Mouse (Mus musculus): ENCODE data around the gene 2310034G01Rik. TPM values are rescaled to one million over a fixed set of nuclear protein-coding genes. Genes with fewer than 3 reads are reported as not detected.

2310034G01Rik gene
- polyA plus RNA-seq, 1 experiment from 2014 or later: 1.8 TPM

DNA sequence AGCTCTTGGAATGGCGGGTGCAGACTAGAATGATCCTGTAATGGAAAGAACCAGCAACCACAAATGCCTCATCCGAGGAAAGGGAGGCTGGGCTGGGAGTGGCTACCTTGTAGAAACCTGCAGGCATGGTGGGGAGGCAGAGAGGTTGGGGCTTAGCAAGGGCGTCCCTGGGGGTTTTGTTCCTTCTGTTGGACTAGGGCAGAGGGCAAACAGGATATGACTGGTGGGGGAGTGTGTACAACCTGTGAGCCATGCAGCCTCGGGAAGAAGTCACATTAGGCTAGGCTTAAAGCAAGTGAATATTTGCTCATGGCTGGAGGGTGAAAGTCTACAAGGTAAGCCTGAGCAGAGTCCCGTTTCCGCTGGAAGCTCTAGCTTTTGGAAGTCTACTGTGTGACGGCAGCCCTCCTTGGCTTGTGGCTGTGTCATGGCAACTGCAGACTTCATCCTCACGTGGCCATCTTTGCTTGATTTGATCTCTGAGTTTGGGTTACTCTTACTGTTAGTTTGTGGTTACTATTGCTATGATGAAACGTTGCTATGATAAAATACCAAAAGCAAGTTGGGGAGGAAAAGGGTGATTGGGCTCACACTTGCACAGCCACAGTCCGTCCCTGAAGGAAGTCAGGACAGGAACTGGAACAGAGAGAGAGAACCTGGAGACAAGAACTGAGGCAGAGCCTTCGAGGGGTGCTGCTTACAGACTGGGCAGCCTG, 13.3 kb upstream of the 2310034G01Rik start:
- Histone ChIP-seq H3K36me3 (ENCODE audit: control insufficient read depth, insufficient read depth, low read length) (no peaks in the 10 kb centered on the region), H3K4me3 (replicated peaks; ENCODE audit: low read length) (no peak overlapping the region), H3K4me1 (ENCODE audit: control insufficient read depth, insufficient read depth, low read length) (no peaks in the 10 kb centered on the region), H3K9ac (ENCODE audit: low read length) (no peak overlapping the region), H3K9me3 (replicated peaks; ENCODE audit: control insufficient read depth, low read length) (no peaks in the 10 kb centered on the region), H3K4me2 (ENCODE audit: low read depth, low read length) (no peak overlapping the region), H3K27me3 (ENCODE audit: control insufficient read depth, insufficient read depth, low read length) (no peaks in the 10 kb centered on the region), H3K27ac (ENCODE audit: low read length) (no peak overlapping the region)
- 70% methylated on average over 11 of the region's 11 CpGs for WGBS
- ATAC-seq (ENCODE audit: insufficient read depth, low FRiP score): no peak

DNA sequence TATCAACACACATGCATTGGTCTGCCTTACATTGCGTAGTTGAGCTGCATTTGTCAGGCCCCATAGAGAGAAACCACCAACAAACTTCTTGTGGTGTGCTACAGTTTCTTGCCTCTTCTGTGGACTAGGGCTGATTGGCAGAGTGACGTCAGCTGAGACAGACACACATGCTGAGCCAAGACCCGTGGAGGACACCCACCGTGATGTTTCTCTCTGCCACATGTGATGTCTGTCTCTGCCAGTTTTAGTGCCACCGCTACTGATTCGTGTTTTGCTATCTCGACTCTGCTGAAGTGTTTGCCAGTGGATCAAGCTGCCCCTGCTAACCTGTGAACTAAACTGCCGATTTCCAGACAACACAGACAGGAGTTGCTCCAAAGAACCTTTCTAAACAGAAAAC, 12.0 kb upstream of the 2310034G01Rik start:
- Histone ChIP-seq H3K27me3 (ENCODE audit: control insufficient read depth, insufficient read depth, low read length) (no peaks in the 10 kb centered on the region), H3K9me3 (replicated peaks; ENCODE audit: control insufficient read depth, low read length) (no peaks in the 10 kb centered on the region), H3K4me3 (replicated peaks; ENCODE audit: low read length) (no peak overlapping the region), H3K4me1 (ENCODE audit: control insufficient read depth, insufficient read depth, low read length) (no peaks in the 10 kb centered on the region), H3K36me3 (ENCODE audit: control insufficient read depth, insufficient read depth, low read length) (no peaks in the 10 kb centered on the region), H3K27ac (ENCODE audit: low read length) (no peak overlapping the region), H3K9ac (ENCODE audit: low read length) (no peak overlapping the region), H3K4me2 (ENCODE audit: low read depth, low read length) (no peak overlapping the region)
- 85% methylated on average over 8 of the region's 8 CpGs for WGBS
- no peak for ATAC-seq (ENCODE audit: insufficient read depth, low FRiP score)

DNA sequence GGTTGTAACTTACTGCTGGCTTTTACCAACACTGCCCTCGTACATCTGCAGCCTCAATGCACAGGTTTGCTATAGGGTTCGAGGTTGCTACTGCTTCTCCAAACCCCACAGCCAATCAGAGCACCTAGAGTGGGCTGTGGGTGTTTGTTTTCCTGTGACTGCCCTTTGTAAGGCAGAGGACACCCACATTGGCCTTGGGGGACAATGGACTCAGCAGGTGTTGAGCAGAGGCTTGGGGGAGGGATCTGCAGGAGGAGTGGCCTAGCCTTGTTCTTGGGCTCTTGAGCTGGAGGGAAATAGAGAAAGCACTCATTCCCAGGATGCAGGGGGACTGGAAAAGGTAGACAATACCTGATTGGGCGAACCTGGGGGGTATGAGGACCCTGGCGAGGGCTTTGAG, 8.3 kb upstream of the 2310034G01Rik start:
- peak overlapping the region; percentile 53; the same call in 1 of the 2 replicates for H3K4me3 ChIP-seq (replicated peaks; ENCODE audit: low read length)
- WGBS: 61% methylated on average over 4 of the region's 4 CpGs

DNA sequence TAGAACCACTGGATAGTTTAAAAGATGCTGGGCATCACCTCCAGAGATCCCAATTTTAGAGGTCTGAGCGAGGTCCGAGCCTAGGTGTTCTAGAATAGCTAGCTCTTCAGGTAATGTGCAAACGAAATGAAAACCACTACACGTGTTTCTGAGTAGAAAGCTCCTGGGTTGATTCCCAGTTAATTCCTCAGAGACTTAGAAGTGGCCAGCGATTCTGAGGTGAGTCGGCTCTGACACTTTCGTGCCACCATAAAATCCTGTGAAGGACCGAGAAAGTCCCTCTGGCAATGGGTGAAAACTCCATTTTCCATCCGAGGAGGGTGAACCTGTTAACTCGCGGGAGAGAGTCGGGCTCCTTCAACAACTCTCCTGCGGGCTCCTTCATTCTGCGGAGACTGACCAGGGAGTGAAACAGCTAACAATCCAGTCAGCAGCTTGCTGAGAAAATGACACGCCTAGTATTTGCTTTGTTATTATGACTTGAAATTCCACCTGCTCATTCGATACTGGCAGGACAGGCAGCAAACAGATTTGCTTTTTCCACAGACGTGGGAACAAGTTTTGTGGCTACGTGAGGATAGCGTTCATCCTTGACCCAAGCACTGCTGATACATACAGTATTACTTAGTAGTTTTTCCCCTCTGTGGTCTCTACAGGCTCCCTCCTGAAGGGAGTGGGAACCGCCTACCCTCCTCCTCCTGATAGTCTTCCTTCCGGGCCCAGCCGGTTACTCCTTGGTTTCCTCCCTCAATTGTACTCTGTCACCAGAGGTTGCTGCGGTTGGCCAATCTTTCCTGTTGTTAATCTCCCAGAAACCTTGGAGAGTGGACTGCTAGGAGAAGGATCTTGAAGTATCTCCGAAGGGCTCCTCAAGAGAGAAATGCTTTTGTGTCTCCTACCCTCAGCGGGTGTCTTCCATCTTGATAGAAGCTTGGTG, 7.5 kb upstream of the 2310034G01Rik start:
- Histone ChIP-seq H3K4me2 (ENCODE audit: low read depth, low read length) (peak overlapping the region; percentile 70), H3K4me1 (ENCODE audit: control insufficient read depth, insufficient read depth, low read length) (no peaks in the 10 kb centered on the region), H3K27me3 (ENCODE audit: control insufficient read depth, insufficient read depth, low read length) (no peaks in the 10 kb centered on the region), H3K4me3 (replicated peaks; ENCODE audit: low read length) (peak overlapping the region; percentile 53), H3K9ac (ENCODE audit: low read length) (peak overlapping the region; percentile 72), H3K27ac (ENCODE audit: low read length) (peak overlapping the region; percentile 84), H3K9me3 (replicated peaks; ENCODE audit: control insufficient read depth, low read length) (no peaks in the 10 kb centered on the region), H3K36me3 (ENCODE audit: control insufficient read depth, insufficient read depth, low read length) (no peaks in the 10 kb centered on the region)
- ATAC-seq (ENCODE audit: insufficient read depth, low FRiP score): peak; percentile 61; the same call in 1 of the 2 replicates
- WGBS: 17% methylated on average over 25 of the region's 25 CpGs

More for the DNA sequence above, 8.3 kb upstream of the 2310034G01Rik start:
- no peaks in the 10 kb centered on the region for H3K27me3 ChIP-seq (ENCODE audit: control insufficient read depth, insufficient read depth, low read length)
- no peak for ATAC-seq (ENCODE audit: insufficient read depth, low FRiP score)
- H3K9ac ChIP-seq (ENCODE audit: low read length): peak overlapping the region; percentile 9; the same call in 1 of the 2 replicates
- H3K4me2 ChIP-seq (ENCODE audit: low read depth, low read length): peak overlapping the region; percentile 70
- no peaks in the 10 kb centered on the region for H3K9me3 ChIP-seq (replicated peaks; ENCODE audit: control insufficient read depth, low read length)
- H3K27ac ChIP-seq (ENCODE audit: low read length): peak overlapping the region; percentile 84
- H3K4me1 ChIP-seq (ENCODE audit: control insufficient read depth, insufficient read depth, low read length): no peaks in the 10 kb centered on the region
- no peaks in the 10 kb centered on the region for H3K36me3 ChIP-seq (ENCODE audit: control insufficient read depth, insufficient read depth, low read length)

DNA sequence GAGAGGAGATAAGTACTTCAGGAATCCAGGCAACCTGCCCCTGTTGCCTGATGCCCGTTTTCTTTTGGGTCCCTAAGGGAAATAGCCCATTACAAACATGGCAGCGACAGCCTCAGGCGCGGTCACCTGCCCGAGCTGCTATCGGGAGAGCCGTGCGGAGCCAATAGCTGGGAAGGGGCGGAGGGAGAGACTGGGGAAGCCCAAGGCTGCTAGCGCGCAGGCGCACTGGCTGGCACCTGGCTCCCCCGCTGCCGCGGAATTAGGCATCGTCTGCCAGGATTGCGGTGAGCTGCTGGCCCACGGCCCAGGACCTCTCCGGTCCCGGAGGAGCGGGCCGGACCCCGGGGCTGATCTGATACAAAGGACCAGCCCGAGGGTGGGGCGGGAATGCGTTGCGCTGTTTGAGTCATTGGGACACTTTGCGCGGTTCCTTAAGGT, 6.6 kb upstream of the 2310034G01Rik start:
- no peaks in the 10 kb centered on the region for H3K4me1 ChIP-seq (ENCODE audit: control insufficient read depth, insufficient read depth, low read length)
- H3K9me3 ChIP-seq (replicated peaks; ENCODE audit: control insufficient read depth, low read length): no peaks in the 10 kb centered on the region
- under 1% methylated on average over 29 of the region's 29 CpGs for WGBS
- H3K27ac ChIP-seq (ENCODE audit: low read length): peak overlapping the region; percentile 84
- no peaks in the 10 kb centered on the region for H3K36me3 ChIP-seq (ENCODE audit: control insufficient read depth, insufficient read depth, low read length)
- ATAC-seq (ENCODE audit: insufficient read depth, low FRiP score): peak; percentile 88
- H3K9ac ChIP-seq (ENCODE audit: low read length): peak overlapping the region; percentile 72
- H3K4me3 ChIP-seq (replicated peaks; ENCODE audit: low read length): peak overlapping the region; percentile 53
- H3K27me3 ChIP-seq (ENCODE audit: control insufficient read depth, insufficient read depth, low read length): no peaks in the 10 kb centered on the region
- peak overlapping the region; percentile 70 for H3K4me2 ChIP-seq (ENCODE audit: low read depth, low read length)

DNA sequence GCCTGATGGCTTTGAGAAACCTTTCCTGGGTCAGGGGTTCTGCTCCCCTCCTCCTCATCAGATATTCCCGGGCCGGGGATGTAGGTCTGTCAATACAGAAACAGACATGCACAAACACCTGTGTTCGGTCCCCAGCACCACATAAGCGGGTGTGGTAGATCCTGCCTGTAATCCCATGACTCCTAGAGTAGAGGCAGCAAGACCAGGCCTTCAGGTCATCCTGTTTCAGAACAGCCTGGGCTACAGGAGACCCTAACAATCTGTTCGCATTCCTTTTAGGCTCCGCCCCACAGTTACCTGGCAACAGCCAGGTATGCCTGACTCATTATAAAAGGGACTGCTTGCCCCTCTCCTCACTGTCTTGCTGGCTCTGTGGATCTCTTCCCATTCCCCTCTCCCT, 552 bp downstream of the 2310034G01Rik start:
- peaks cover 13% of the 10 kb centered on the region for H3K4me1 ChIP-seq (ENCODE audit: control insufficient read depth, insufficient read depth, low read length)
- H3K36me3 ChIP-seq (ENCODE audit: control insufficient read depth, insufficient read depth, low read length): no peaks in the 10 kb centered on the region
- H3K27ac ChIP-seq (ENCODE audit: low read length): peak overlapping the region; percentile 76
- peak overlapping the region; percentile 89 for H3K9ac ChIP-seq (ENCODE audit: low read length)
- peak overlapping the region; percentile 69 for H3K4me3 ChIP-seq (replicated peaks; ENCODE audit: low read length)
- H3K4me2 ChIP-seq (ENCODE audit: low read depth, low read length): peak overlapping the region; percentile 81
- no peak for ATAC-seq (ENCODE audit: insufficient read depth, low FRiP score)
- no peaks in the 10 kb centered on the region for H3K27me3 ChIP-seq (ENCODE audit: control insufficient read depth, insufficient read depth, low read length)
- no peaks in the 10 kb centered on the region for H3K9me3 ChIP-seq (replicated peaks; ENCODE audit: control insufficient read depth, low read length)
- 18% methylated on average over 6 of the region's 6 CpGs for WGBS

DNA sequence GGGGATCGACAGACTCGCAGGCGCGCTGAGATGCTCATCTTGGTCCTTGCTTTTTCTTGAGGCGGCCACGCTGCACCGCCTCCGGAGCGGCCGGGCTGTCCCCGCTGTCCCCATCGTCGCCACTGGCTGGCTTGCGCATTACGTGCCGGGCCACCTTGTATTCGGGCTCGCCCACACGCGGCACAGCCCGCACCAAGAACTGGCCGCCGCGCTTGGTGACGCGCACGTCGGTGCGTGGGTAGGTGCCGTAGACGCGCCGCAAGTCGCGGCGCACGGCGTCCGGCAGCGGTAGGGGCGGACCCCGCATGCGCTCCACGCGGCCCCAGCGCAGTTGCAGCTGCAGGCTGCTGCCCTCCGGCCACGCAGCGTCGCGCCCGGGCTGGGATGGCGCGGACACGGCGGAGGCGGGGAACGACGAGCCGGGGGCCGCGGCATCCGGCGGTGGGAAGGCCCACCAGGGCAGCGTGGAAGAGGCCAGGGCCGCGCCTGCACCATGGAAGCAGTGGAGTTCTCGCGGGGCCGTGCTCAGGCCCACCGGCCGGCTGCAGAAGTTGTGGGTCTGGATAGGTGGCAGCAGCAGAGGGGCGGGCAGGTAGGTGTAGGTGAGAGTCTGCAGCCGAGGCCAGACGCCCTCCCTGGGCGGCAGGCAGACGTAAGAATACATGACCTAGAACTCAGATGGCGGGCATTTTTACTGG, 1.2 kb downstream of the 2310034G01Rik start:
- Histone ChIP-seq H3K36me3 (ENCODE audit: control insufficient read depth, insufficient read depth, low read length) (no peaks in the 10 kb centered on the region), H3K4me2 (ENCODE audit: low read depth, low read length) (peak overlapping the region; percentile 81), H3K9me3 (replicated peaks; ENCODE audit: control insufficient read depth, low read length) (no peaks in the 10 kb centered on the region), H3K27me3 (ENCODE audit: control insufficient read depth, insufficient read depth, low read length) (no peaks in the 10 kb centered on the region), H3K4me1 (ENCODE audit: control insufficient read depth, insufficient read depth, low read length) (peaks cover 13% of the 10 kb centered on the region), H3K9ac (ENCODE audit: low read length) (peak overlapping the region; percentile 89), H3K4me3 (replicated peaks; ENCODE audit: low read length) (peak overlapping the region; percentile 69), H3K27ac (ENCODE audit: low read length) (peak overlapping the region; percentile 76)
- WGBS: under 1% methylated on average over 77 of the region's 78 CpGs
- peak; percentile 85 for ATAC-seq (ENCODE audit: insufficient read depth, low FRiP score)

DNA sequence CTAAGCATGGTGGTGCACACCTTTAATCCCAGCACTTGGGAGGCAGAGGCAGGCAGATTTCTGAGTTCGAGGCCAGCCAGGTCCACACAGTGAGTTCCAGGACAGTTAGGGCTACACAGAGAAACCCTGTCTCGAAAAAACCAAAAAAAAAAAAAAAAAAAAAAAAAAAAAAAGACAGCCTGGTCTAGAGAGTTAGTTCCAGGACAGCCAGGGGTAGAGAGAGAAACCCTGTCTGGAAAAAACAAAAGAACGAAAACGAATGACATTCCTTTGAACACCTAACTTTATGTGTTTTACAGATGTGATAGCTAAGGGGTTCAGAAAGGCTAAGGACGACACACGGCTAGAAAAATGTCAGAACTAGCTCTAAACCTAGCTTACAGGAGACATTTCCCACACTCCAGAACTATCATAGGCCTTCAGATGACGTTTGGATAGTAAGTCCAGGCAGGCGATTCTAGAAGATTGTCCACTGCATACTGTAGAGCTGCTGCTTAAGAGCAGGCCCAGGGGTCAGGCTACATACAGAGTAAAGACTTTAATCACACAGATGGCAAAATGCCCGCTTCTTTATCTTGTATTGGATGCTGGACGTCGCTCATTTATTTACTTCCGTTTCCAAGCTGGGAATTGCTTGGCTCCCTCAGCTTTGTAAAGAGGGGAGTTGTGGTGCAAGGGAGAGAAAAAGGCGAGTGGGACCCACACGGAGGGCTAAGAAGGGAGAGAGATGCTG, 2.0 kb downstream of the 2310034G01Rik start:
- peak overlapping the region; percentile 76 for H3K27ac ChIP-seq (ENCODE audit: low read length)
- 28% methylated on average over 14 of the region's 14 CpGs for WGBS
- H3K4me2 ChIP-seq (ENCODE audit: low read depth, low read length): peak overlapping the region; percentile 81

More for the DNA sequence above, 2.0 kb downstream of the 2310034G01Rik start:
- peak; percentile 4; the same call in 1 of the 2 replicates for ATAC-seq (ENCODE audit: insufficient read depth, low FRiP score)
- H3K9ac ChIP-seq (ENCODE audit: low read length): peak overlapping the region; percentile 89
- peaks cover 13% of the 10 kb centered on the region for H3K4me1 ChIP-seq (ENCODE audit: control insufficient read depth, insufficient read depth, low read length)
- H3K36me3 ChIP-seq (ENCODE audit: control insufficient read depth, insufficient read depth, low read length): no peaks in the 10 kb centered on the region
- no peaks in the 10 kb centered on the region for H3K27me3 ChIP-seq (ENCODE audit: control insufficient read depth, insufficient read depth, low read length)
- H3K4me3 ChIP-seq (replicated peaks; ENCODE audit: low read length): peak overlapping the region; percentile 69
- no peaks in the 10 kb centered on the region for H3K9me3 ChIP-seq (replicated peaks; ENCODE audit: control insufficient read depth, low read length)
